Mouse (Mus musculus) layer of hippocampus, adult 9-11 months (tissue): ENCODE measurements around the gene Ankrd12.

Source experiments
- DNase-seq: peaks from one replicate; pipeline ENCODE4 v3.0.0; 2022

Gene Ankrd12

GRCm38 (mm10) chr17:66076934-66077333 is at the start of gene Ankrd12:
Gene Ankrd12 (minus strand): TSS chr17:66077089.
- DNase-seq = peak; percentile 96

GRCm38 (mm10) chr17:66125211-66125610 is 48.3 kb upstream of the Ankrd12 start:
- no peak for DNase-seq

- DNase-seq = no peak
These were observed 47.1 kb upstream of the Ankrd12 start for GRCm38 (mm10) chr17:66123816-66124610.

DNA sequence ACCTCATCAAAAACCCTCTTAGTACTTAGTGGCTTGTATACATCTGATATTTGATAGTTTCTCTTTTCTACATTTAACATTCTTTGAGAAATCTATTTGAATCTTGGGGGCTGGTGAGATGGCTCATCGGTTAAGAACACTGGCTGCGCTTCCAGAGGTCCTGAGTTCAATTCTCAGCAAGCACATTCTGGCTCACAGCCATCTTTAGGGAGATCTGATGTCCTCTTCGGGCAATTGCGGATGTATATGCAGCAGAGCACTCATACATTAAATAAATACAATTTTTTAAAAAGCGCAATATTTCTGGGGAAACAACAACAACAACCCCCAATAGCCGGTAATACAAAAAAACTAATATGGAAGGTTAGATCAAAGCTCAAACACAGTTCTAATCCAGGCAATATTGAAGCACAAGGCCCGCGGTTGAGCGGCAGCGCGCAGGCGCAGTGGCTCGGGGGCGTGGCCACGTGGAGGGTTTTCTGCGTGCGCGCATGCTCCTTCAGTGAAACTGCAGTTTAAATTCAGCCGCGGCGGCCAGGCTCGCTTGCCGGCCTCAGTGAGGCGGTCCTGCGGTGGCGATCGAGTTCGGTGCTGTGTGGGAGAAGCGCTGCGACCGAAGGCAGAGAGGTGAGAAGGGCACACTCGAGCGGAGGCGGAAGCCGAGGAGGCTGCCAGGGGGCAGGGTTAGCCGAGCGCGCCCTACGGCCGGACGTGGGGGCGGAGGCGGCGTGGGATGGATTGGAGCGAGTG is 46.4 kb upstream of the Ankrd12 start, which contains the start of gene Ddx11:
Gene Ddx11 (plus strand): TSS at position 455 of the 750 bp plus-strand sequence.
- peak; percentile 85 for DNase-seq

GRCm38 (mm10) chr17:66120701-66121100 is 43.8 kb upstream of the Ankrd12 start:
- no peak for DNase-seq

DNA sequence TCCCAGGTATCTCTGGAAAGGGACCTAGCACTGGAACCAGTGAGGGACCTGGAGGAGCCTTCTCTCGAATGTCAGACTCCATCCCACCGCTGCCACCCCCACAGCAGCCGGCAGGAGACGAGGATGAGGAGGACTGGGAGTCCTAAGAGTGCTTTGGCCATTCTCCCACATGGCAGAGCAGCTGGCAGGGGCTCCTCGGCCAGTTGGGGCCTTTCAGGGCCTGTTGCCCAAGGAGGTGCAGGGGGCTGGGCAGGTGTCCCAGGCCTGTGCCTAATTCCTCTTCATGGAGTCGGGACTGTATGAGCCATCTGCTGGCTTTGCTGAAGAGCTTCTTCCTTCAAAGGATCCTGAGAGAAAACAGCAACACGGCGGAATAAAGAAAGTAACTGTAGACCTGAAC is 42.1 kb upstream of the Ankrd12 start:
- DNase-seq = no peak

GRCm38 (mm10) chr17:66112166-66112565 is 35.3 kb upstream of the Ankrd12 start:
- no peak for DNase-seq

- DNase-seq = peak; percentile 92
These were observed 34.6 kb upstream of the Ankrd12 start, which contains the start of gene Washc1 for GRCm38 (mm10) chr17:66111402-66111959. Gene Washc1 (plus strand): TSS chr17:66111545.

DNA sequence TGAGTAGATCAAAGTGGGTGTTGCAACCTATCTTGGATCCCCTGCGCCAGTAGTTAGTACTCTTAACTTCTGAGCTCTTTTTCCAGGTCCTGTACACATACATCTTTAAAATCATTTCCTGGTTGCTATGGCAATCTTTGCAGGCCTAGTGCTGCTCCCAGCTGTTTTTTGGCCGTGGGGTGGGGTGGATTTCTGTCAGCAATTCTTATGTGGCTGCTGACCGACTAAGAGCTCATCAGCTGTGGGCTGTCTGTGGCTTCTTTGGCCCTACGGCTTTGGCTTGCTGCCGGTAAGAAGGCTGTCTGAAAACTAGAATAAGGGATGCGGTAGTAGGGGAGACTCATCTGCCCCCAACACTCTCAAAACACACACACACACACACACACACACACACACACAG is 33.9 kb upstream of the Ankrd12 start:
- DNase-seq = no peak

- no peak for DNase-seq
These were observed 31.3 kb upstream of the Ankrd12 start for GRCm38 (mm10) chr17:66108198-66108597.

DNA sequence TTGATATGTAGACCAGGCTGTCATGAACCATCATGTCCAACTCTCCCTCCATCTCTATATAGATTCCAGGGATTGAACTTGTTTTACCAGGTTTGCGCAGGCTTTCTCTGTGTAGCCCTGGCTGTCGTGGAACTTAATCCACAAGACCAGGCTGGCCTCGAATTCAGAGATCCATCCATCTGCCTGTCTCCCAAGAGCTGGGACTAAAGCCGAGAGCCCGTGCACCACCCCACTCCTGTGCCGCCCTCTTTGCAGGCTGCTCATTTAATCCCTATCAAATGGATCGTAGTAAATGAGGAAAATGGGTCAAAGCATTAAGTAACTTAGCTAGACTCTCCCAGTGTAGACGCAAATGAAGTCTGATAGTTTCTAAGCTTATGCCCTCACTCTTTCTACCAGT is 30.6 kb upstream of the Ankrd12 start:
- no peak for DNase-seq

DNA sequence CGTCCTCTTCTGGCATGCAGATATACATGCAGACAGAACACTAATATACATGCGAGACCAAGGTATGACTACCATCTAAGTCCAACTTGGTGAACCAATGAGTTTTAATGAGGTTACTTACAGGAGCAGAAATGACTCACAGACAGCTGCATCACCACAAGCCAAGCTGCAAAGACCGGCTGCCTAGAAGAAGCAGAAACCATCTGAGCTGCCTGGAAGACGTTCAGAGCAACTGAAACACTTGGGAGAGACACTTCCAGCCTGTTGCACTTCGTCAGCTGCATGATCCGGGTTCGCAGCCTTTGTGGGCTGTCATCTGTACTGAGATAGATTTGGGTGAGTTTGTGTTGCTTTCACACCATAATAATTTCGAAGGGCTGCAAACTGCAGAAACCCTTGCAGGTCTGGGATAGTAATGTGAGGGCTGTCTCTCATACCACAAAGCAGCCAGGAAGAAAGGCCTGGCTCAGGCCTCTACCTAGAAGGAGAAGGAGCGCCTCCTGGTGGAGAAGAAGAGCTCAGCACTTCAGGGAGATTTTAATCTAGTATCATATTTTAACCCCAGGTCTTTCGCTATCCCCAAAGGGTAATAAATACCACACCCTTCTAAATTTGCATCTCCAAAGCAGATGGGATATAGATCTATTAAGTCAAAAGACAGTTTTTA is 29.8 kb upstream of the Ankrd12 start:
- DNase-seq = peak; percentile 47

- no peak for DNase-seq
These were observed 27.2 kb upstream of the Ankrd12 start for GRCm38 (mm10) chr17:66104076-66104475.

- peak; percentile 93 for DNase-seq
These were observed 24.8 kb upstream of the Ankrd12 start, which contains the start of gene Ndufv2 for GRCm38 (mm10) chr17:66101380-66102330. Gene Ndufv2 (minus strand): TSS chr17:66101559.

DNA sequence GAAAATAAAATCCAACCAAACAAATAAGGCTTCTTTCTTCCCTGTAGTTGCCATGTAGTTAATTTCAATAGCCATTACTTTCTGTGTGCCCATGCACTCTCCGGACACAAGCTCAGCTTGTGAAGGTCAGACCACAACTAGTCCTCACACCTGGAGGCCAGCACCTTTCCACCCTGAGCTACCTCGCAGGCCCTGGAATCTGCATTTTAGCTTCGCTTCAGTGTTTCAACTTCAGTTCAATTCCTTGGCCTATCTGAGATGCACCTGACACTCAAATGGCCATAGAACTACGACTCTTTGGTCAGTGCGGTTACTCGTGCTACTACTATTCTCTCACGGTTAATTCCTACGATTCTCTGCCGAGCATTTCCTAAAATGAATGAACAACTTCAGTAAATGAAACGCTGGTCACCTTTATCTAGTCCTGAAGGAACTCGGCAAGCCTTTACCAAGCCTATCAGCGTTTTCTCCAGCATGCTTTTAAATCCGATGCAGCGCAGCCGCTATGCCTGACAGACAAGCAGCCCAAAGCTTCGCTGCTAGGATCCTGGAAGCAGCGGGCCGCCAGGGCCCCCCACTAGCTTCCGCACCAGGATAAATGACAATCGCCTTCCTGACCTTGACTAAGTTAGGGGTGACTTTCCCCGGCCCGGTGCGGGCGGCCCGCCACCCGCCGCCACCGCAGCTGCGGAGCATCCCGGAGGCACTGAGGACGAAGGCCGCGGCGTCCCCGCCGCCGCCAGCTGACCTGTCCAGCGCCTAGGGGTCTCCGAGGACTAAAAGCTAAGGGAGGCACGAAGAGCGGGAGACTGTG is 23.9 kb upstream of the Ankrd12 start:
- no peak for DNase-seq

DNA sequence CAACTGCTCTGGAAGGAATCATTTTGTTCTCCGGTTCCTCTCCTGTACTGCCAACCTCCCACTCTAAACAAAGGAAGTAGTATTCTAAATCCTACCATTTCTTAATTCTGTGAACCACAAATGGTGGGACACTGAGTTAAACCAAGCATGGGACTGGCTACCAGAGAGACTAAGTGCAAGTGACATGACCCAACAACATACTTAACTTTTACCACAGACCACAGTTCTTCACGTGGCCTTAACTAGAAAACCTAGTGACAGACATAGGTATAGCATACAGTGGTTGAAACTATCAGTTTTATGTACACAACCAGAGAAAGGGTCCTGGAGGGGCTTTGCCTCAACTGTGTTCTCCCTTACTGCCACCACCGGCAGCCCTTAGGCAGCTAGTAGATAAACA is 15.8 kb upstream of the Ankrd12 start:
- no peak for DNase-seq

- no peak for DNase-seq
These were observed 15.2 kb upstream of the Ankrd12 start for GRCm38 (mm10) chr17:66092065-66092464.

GRCm38 (mm10) chr17:66091392-66091791 is 14.5 kb upstream of the Ankrd12 start:
- DNase-seq = no peak

GRCm38 (mm10) chr17:66090251-66090650 is 13.4 kb upstream of the Ankrd12 start:
- DNase-seq = no peak

DNA sequence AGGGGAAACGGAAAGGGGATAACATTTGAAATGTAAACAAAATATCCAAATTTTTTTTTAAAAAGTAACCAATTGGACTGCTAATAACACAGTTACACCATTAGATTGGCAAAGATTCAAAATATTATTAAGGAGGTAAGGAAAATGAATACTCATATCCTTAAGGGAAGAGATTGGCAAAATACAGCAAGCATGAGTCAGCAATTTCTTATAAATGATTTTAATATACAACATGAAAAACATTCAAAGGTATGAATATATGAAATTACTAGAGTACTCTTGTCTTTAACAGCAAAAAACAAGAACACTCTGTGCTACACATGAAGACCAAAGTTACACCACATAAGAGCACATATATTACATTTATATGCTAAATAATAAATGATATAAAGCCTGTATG is 8.1 kb upstream of the Ankrd12 start:
- no peak for DNase-seq

- no peak for DNase-seq
These were observed 7.6 kb upstream of the Ankrd12 start for GRCm38 (mm10) chr17:66084486-66084885.
